Mouse (Mus musculus) heart, embryonic 13.5 days (tissue): ENCODE results near the gene Zfp105. TPM values are rescaled to one million over a fixed set of nuclear protein-coding genes. Genes with fewer than 3 reads are reported as not detected.

Experiments
- polyA plus RNA-seq: library from polyadenylated mRNA; unstranded; fragments of >200 nt; fragmentation: Nextera tagmentation; extraction: Ambion mirVana; gene quantifications from 2 replicates; pipeline ENCODE4 v1.2.1, GENCODE M21; 2015

Zfp105 gene
- polyA plus RNA-seq, 1 experiment from 2014 or later, result 12.0 TPM

Other genes starting within 250 kb of the Zfp105 start
- not detected in 2 replicates for gene Topaz1, start 175.7 kb upstream of the Zfp105 start, polyA plus RNA-seq
- gene Tcaim, start 117.5 kb upstream of the Zfp105 start, polyA plus RNA-seq, result 4.6 and 4.8 TPM in 2 replicates
- 0.25 TPM in 1 of 2 replicates, not detected in the other for gene Gm35549, start 79.0 kb upstream of the Zfp105 start, polyA plus RNA-seq
- 33.7 and 40.3 TPM in 2 replicates for gene Zfp445, start 57.1 kb upstream of the Zfp105 start, polyA plus RNA-seq
- 2.1 and 3.0 TPM in 2 replicates for gene Zkscan7, start 37.4 kb upstream of the Zfp105 start, polyA plus RNA-seq
- 20.1 and 22.3 TPM in 2 replicates for gene 1110059G10Rik, start 27.9 kb downstream of the Zfp105 start, polyA plus RNA-seq
- 27.5 and 27.6 TPM in 2 replicates for gene Kif15, start 28.0 kb downstream of the Zfp105 start, polyA plus RNA-seq
- gene Tmem42, start 98.3 kb downstream of the Zfp105 start, polyA plus RNA-seq, result 17.9 and 21.4 TPM in 2 replicates
- gene Tgm4, start 111.7 kb downstream of the Zfp105 start, polyA plus RNA-seq, result 0.27 and 0.57 TPM in 2 replicates
- 48.2 and 49.1 TPM in 2 replicates for gene Zdhhc3, start 190.1 kb downstream of the Zfp105 start, polyA plus RNA-seq
- 74.0 and 82.5 TPM in 2 replicates for gene Exosc7, start 190.1 kb downstream of the Zfp105 start, polyA plus RNA-seq
- 0.20 TPM in 1 of 2 replicates, not detected in the other for gene Clec3b, start 227.9 kb downstream of the Zfp105 start, polyA plus RNA-seq